In the genomic region with DNA sequence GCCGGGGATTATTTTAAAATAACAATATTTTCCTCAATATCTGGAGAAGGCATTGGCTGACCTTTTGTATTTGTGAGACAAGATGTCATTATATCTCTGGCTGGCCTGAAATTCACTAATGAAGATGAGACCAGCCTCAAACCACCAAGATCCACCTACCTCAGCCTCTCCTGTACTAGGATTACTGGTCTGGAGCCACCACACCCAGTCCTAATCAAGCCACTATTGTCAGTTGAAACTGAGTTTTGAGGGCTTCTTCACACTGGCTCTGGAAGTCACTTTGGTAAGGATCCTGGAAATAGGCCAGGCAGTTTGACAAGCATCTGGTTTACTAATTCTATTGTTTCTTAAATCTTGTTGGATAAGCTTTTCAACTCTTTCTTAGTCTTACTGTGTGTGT, we compare ENCODE assay signal across 31 mouse cellular contexts. TPM values are rescaled to one million over a fixed set of nuclear protein-coding genes. Genes with fewer than 3 reads are reported as not detected.
DNase-seq lines count a peak whose midpoint lies in the region; ATAC-seq and TF ChIP-seq lines count a peak whose summit lies in the region.
"Had no signal": no experiment of that assay in that cellular context is flagged by ENCODE, and none has a peak within 500 bp of the region (broad histone marks: within the 10 kb centered on the region; RNA-seq: fewer than 3 reads in every experiment).

No protein-coding gene starts in this region.

- DNase-seq in kidney, adult 2 months = no peak
- no peak for DNase-seq in kidney, adult 8-10 months
- no peak for DNase-seq in ES-E14 (ENCODE audit: low read depth, low spot score)
- peak; percentile 75 for DNase-seq in R1 (ENCODE audit: low read depth, low spot score)
- no peak for DNase-seq in gastrocnemius, postnatal 10 days
- no peak for DNase-seq in spleen, postnatal 14 days (ENCODE audit: low spot score in 2 of 2)
- DNase-seq: adrenal gland, adult 8-10 months; adrenal gland, postnatal 14 days; adrenal gland, postnatal 36 days; B cell, adult 2 months; cerebellum, adult 11 months; cerebellum, adult 18-20 months; cerebellum, adult 8-10 months; cerebellum, adult 9-11 months; cerebellum, postnatal 14 days; cerebellum, postnatal 36 days; embryo, embryonic 11 days had no signal

- no peak for TF ChIP-seq POLR2A in kidney, adult 2 months (IDR thresholded peaks at IDR 0.05; ENCODE audit: low read depth, low read length)

- no peaks in the 10 kb centered on the region for H3K9me3 ChIP-seq in ES-E14 (ENCODE audit: control insufficient read depth, insufficient read depth, low read depth, low read length)
- no peaks in the 10 kb centered on the region for H3K9me3 ChIP-seq in intestine, postnatal 0 days (ENCODE audit: control insufficient read depth)
- H3K9me3 ChIP-seq: embryonic facial prominence, embryonic 13.5 days; embryonic facial prominence, embryonic 15.5 days; forebrain, embryonic 10.5 days; forebrain, embryonic 12.5 days had no signal

- H3K9ac ChIP-seq in ES-E14 (ENCODE audit: insufficient read depth, low read depth, low read length, poor library complexity, severe bottlenecking) = no peak overlapping the region
- H3K9ac ChIP-seq in intestine, postnatal 0 days (ENCODE audit: low read depth, low read length) = no peak overlapping the region
- H3K9ac ChIP-seq: embryonic facial prominence, embryonic 13.5 days; embryonic facial prominence, embryonic 15.5 days; forebrain, embryonic 12.5 days had no signal

- no peak overlapping the region for H3K4me3 ChIP-seq in kidney, adult 2 months (ENCODE audit: insufficient read depth, low read depth, low read length)
- H3K4me3 ChIP-seq in ES-E14 (ENCODE audit: insufficient read depth in 1 of 2, low read depth in 1 of 2, low read length in 2 of 2, poor library complexity in 1 of 2, severe bottlenecking in 1 of 2) = no peak overlapping the region
- H3K4me3 ChIP-seq in brown adipose tissue, adult 24 weeks (ENCODE audit: insufficient read depth, low read depth, low read length) = no peak overlapping the region
- no peak overlapping the region for H3K4me3 ChIP-seq in intestine, postnatal 0 days (ENCODE audit: low read depth, low read length)
- H3K4me3 ChIP-seq: embryonic facial prominence, embryonic 13.5 days; embryonic facial prominence, embryonic 15.5 days; erythroblast, embryonic 14.5 days; forebrain, embryonic 10.5 days; forebrain, embryonic 12.5 days had no signal

- H3K4me2 ChIP-seq in intestine, postnatal 0 days (replicated peaks; ENCODE audit: low read depth) = no peak overlapping the region
- H3K4me2 ChIP-seq: embryonic facial prominence, embryonic 13.5 days; embryonic facial prominence, embryonic 15.5 days; forebrain, embryonic 12.5 days had no signal

- TF ChIP-seq CTCF in kidney, adult 2 months (conservative IDR thresholded peaks at IDR 0.05; ENCODE audit: insufficient read depth, insufficient read length, low read depth, low read length) = no peak
- TF ChIP-seq CTCF in intestine, postnatal 0 days (IDR thresholded peaks at IDR 0.05; ENCODE audit: low read depth) = no peak

- 94% methylated on average over 1 of the region's 1 CpGs for WGBS in kidney, adult 2 months
- 84% methylated on average over 1 of the region's 1 CpGs for WGBS in intestine, postnatal 0 days

- 0 out of 2 replicates have a peak overlapping the region, but pooled peaks have one; percentile 31 for H3K27ac ChIP-seq in kidney, adult 2 months (ENCODE audit: insufficient read depth, low read depth, low read length)
- peak overlapping the region; percentile 77; the same call in 1 of the 2 replicates for H3K27ac ChIP-seq in ES-E14 (ENCODE audit: insufficient read depth, low read depth, low read length, poor library complexity, severe bottlenecking)
- H3K27ac ChIP-seq in brown adipose tissue, adult 24 weeks (replicated peaks; ENCODE audit: low read depth, low read length) = peak overlapping the region; percentile 10; the same call in 1 of the 2 replicates
- no peak overlapping the region for H3K27ac ChIP-seq in intestine, postnatal 0 days (ENCODE audit: low read depth, low read length)
- H3K27ac ChIP-seq: embryonic facial prominence, embryonic 13.5 days; embryonic facial prominence, embryonic 15.5 days; forebrain, embryonic 10.5 days; forebrain, embryonic 12.5 days had no signal

- H3K27me3 ChIP-seq in kidney, adult 2 months (replicated peaks; ENCODE audit: control insufficient read depth, insufficient read depth, low read length) = no peaks in the 10 kb centered on the region
- H3K27me3 ChIP-seq in intestine, postnatal 0 days (replicated peaks; ENCODE audit: control insufficient read depth, insufficient read depth, low read length) = no peaks in the 10 kb centered on the region
- H3K27me3 ChIP-seq: CH12.LX; embryonic facial prominence, embryonic 13.5 days; embryonic facial prominence, embryonic 15.5 days; forebrain, embryonic 12.5 days; Patski had no signal

- ATAC-seq in intestine, postnatal 0 days = no peak
- ATAC-seq: activated CD4-positive, CD25-positive, alpha-beta regulatory T cell, adult 4 months; CD4-positive, CD25-positive, alpha-beta regulatory T cell, adult 4 months; forebrain, embryonic 14.5 days; forebrain, embryonic 16.5 days; Patski had no signal

- peaks cover 7% of the 10 kb centered on the region for H3K4me1 ChIP-seq in kidney, adult 2 months (ENCODE audit: control insufficient read depth, insufficient read depth, low read length)
- H3K4me1 ChIP-seq in ES-E14 (ENCODE audit: control insufficient read depth in 2 of 2, insufficient read depth in 2 of 2, low read length in 2 of 2, poor library complexity in 1 of 2) = peaks cover 6 to 20% of the 10 kb centered on the region in 2 experiments; a peak in 3 of 4 replicates
- H3K4me1 ChIP-seq in brown adipose tissue, adult 24 weeks (ENCODE audit: control insufficient read depth, insufficient read depth, insufficient read length, low read length) = 0 out of 2 replicates have a peak, but pooled peaks cover 7% of the 10 kb centered on the region
- H3K4me1 ChIP-seq in intestine, postnatal 0 days (replicated peaks; ENCODE audit: control insufficient read depth, insufficient read depth, low read length) = no peaks in the 10 kb centered on the region
- H3K4me1 ChIP-seq: embryonic facial prominence, embryonic 15.5 days had no signal

- in situ Hi-C loops in ES-E14 (cut with MboI; ENCODE audit: low sequenced_read_pairs in 2 of 2, unreplicated experiment in 2 of 2) = no loop called here

- H3K36me3 ChIP-seq in kidney, adult 2 months (ENCODE audit: control insufficient read depth, insufficient read depth, low read length) = no peaks in the 10 kb centered on the region
- H3K36me3 ChIP-seq in ES-E14 (ENCODE audit: control insufficient read depth, insufficient read depth, low read length, poor library complexity, severe bottlenecking) = peaks cover 2% of the 10 kb centered on the region; the same call in 1 of the 2 replicates
- H3K36me3 ChIP-seq in intestine, postnatal 0 days (ENCODE audit: control insufficient read depth, insufficient read depth) = no peaks in the 10 kb centered on the region
- H3K36me3 ChIP-seq: embryonic facial prominence, embryonic 15.5 days had no signal

TF ChIP-seq in ES-E14, 5 proteins besides CTCF, POLR2A, EP300 and RAD21:
- TF ChIP-seq CHD2 (IDR thresholded peaks at IDR 0.05; ENCODE audit: low read depth, low read length) (no peak), MAFK (IDR thresholded peaks at IDR 0.05; ENCODE audit: insufficient read depth, low read depth, low read length) (no peak), HCFC1 (IDR thresholded peaks at IDR 0.05; ENCODE audit: borderline replicate concordance, insufficient read depth, low read length) (no peak), ZC3H11A (IDR thresholded peaks at IDR 0.05; ENCODE audit: borderline replicate concordance, low read depth, low read length) (no peak)
TF ChIP-seq in ES-E14: peak in this region for 0.

RNA-seq across cellular contexts. Expression of gene Zfp462, which starts 43.1 kb away (rescaled TPM):
- polyA plus RNA-seq in kidney, adult 2 months (2012; rRNA removed) = 8.7 and 10.2 TPM in 2 replicates
- total RNA-seq in ES-E14 (2012; rRNA removed) = 48.8 and 63.7 TPM in 2 replicates
- polyA plus RNA-seq in brown adipose tissue, adult 24 weeks (2012; ENCODE audit: insufficient read depth, insufficient read length, missing spikeins) = 0.50 and 2.1 TPM in 2 replicates
- polyA plus RNA-seq in intestine, postnatal 0 days (2015; fragmentation: Nextera tagmentation; extraction: Ambion mirVana) = 1.1 and 1.5 TPM in 2 replicates
- 10 to 100 TPM; 24.0 to 39.0 TPM for total RNA-seq in gastrocnemius, postnatal 10 days (2021)
- total RNA-seq: CH12.LX, MEL had no signal
- polyA plus RNA-seq: CD4-positive, CD25-positive, alpha-beta regulatory T cell, adult 4 months; erythroblast, embryonic 14.5 days had no signal
